Mouse (Mus musculus) CH12.LX (cell line): ENCODE measurements around the gene Sh2b1. TPM values are rescaled to one million over a fixed set of nuclear protein-coding genes. Genes with fewer than 3 reads are reported as not detected.

ENCODE experiments used
- DNase-seq: peaks from one replicate; pipeline ENCODE4 v3.0.0-alpha.2; 2013; ENCODE audit errors: extremely low read depth
- H3K27ac ChIP-seq: 2 replicates; pipeline ENCODE4 v1.5.1; 2012; ENCODE audit warnings: low read depth, mild to moderate bottlenecking, control low read depth, moderate library complexity; ENCODE audit not compliant: insufficient read depth
- H3K27me3 ChIP-seq: replicated peaks from 2 replicates; pipeline ENCODE3; 2012; ENCODE audit warnings: inconsistent platforms
- H3K36me3 ChIP-seq, 2 experiments: replicated peaks in 1 of 2; 2 replicates each; pipeline versions ENCODE3 to v1.6.1; 2012; ENCODE audit warnings: inconsistent platforms in 1 of 2, low read length in 1 of 2, mild to moderate bottlenecking in 1 of 2, mixed read lengths in 1 of 2, moderate library complexity in 1 of 2; ENCODE audit not compliant: control insufficient read depth in 1 of 2, insufficient read depth in 1 of 2
- H3K4me1 ChIP-seq, 2 experiments: 2 replicates each; pipeline ENCODE4 v1.6.1; 2012; ENCODE audit warnings: inconsistent platforms in 1 of 2, moderate library complexity in 1 of 2; ENCODE audit not compliant: insufficient read depth in 2 of 2, control insufficient read depth in 1 of 2
- H3K4me2 ChIP-seq: 2 replicates; pipeline ENCODE4 v1.6.1; 2012; ENCODE audit warnings: low read depth, mild to moderate bottlenecking, control low read depth; ENCODE audit not compliant: poor library complexity, insufficient read depth, severe bottlenecking
- H3K4me3 ChIP-seq, 3 experiments: fragments of 150-350 bp in 1 of 3; sonication (generic) in 1 of 3; replicated peaks in 1 of 3; 2 replicates each; pipeline versions ENCODE3 to v1.5.1; 2011 to 2012; ENCODE audit warnings: low read depth in 2 of 3, low read length in 2 of 3, mild to moderate bottlenecking in 2 of 3, moderate library complexity in 2 of 3, control low read depth in 1 of 3, improper control_type of control experiment in 1 of 3, inconsistent platforms in 1 of 3, mixed read lengths in 1 of 3; ENCODE audit not compliant: poor library complexity in 1 of 3
- H3K79me2 ChIP-seq: replicated peaks from 2 replicates; pipeline ENCODE4 v1.6.1; 2012; ENCODE audit warnings: mild to moderate bottlenecking, moderate library complexity; ENCODE audit not compliant: control insufficient read depth, poor library complexity, insufficient read depth, severe bottlenecking; ENCODE audit errors: extremely low read depth
- H3K9ac ChIP-seq: 2 replicates; pipeline ENCODE4 v1.6.1; 2012; ENCODE audit warnings: low read depth, mild to moderate bottlenecking, control low read depth, moderate library complexity; ENCODE audit not compliant: insufficient read depth
- H3K9me3 ChIP-seq: replicated peaks from 2 replicates; pipeline ENCODE3; 2012; ENCODE audit warnings: low read length, inconsistent platforms, mixed read lengths
- BHLHE40 ChIP-seq: IDR thresholded peaks from 2 replicates; pipeline ENCODE4 v1.6.1; 2011; ENCODE audit warnings: mild to moderate bottlenecking, low read depth, low read length, improper control_type of control experiment
- CTCF ChIP-seq, 2 experiments: IDR thresholded peaks in 1 of 2; conservative IDR thresholded peaks in 1 of 2; 2 replicates each; pipeline ENCODE4 v1.5.1; 2011 to 2012; ENCODE audit warnings: low read depth in 2 of 2, low read length in 2 of 2, improper control_type of control experiment in 1 of 2, inconsistent platforms in 1 of 2, mild to moderate bottlenecking in 1 of 2, moderate library complexity in 1 of 2
- EP300 ChIP-seq: IDR thresholded peaks from 2 replicates; pipeline ENCODE4 v1.6.1; 2011; ENCODE audit warnings: low read length, improper control_type of control experiment
- GABPA ChIP-seq: IDR thresholded peaks from 2 replicates; pipeline ENCODE4 v1.6.1; 2012; ENCODE audit warnings: low read depth, low read length, improper control_type of control experiment, inconsistent platforms; ENCODE audit not compliant: insufficient replicate concordance
- JUND ChIP-seq: conservative IDR thresholded peaks from 2 replicates; pipeline ENCODE4 v1.6.1; 2011; ENCODE audit warnings: low read depth, low read length, improper control_type of control experiment
- MAZ ChIP-seq: IDR thresholded peaks from 2 replicates; pipeline ENCODE4 v1.6.1; 2012; ENCODE audit warnings: low read depth, mild to moderate bottlenecking, inconsistent platforms, low read length, improper control_type of control experiment, moderate library complexity
- MXI1 ChIP-seq: IDR thresholded peaks from 2 replicates; pipeline ENCODE4 v1.6.1; 2011; ENCODE audit warnings: mild to moderate bottlenecking, low read depth, low read length, improper control_type of control experiment
- NELFE ChIP-seq: IDR thresholded peaks from 2 replicates; pipeline ENCODE4 v1.6.1; 2011; ENCODE audit warnings: low read depth, low read length, improper control_type of control experiment
- NRF1 ChIP-seq: IDR thresholded peaks from 2 replicates; pipeline ENCODE4 v1.6.1; 2014; ENCODE audit warnings: low read depth, mild to moderate bottlenecking, inconsistent platforms, low read length, improper control_type of control experiment, moderate library complexity
- PAX5 ChIP-seq: IDR thresholded peaks from 2 replicates; pipeline ENCODE4 v1.6.1; 2012; ENCODE audit warnings: low read length, inconsistent platforms, mixed read lengths
- RAD21 ChIP-seq: IDR thresholded peaks from 2 replicates; pipeline ENCODE4 v1.6.1; 2011; ENCODE audit warnings: low read depth, mild to moderate bottlenecking, low read length, improper control_type of control experiment, moderate library complexity
- RCOR1 ChIP-seq: conservative IDR thresholded peaks from 2 replicates; pipeline ENCODE4 v1.6.1; 2012; ENCODE audit warnings: low read depth, mild to moderate bottlenecking, inconsistent platforms, low read length, improper control_type of control experiment
- SMC3 ChIP-seq: IDR thresholded peaks from 2 replicates; pipeline ENCODE4 v1.6.1; 2011; ENCODE audit warnings: low read depth, low read length, improper control_type of control experiment
- TBP ChIP-seq: conservative IDR thresholded peaks from 2 replicates; pipeline ENCODE4 v1.6.1; 2011; ENCODE audit warnings: low read depth, low read length, improper control_type of control experiment
- USF1 ChIP-seq: IDR thresholded peaks from 2 replicates; pipeline ENCODE4 v1.6.1; 2014; ENCODE audit warnings: low read depth, mild to moderate bottlenecking, inconsistent platforms, low read length, improper control_type of control experiment
- USF2 ChIP-seq: conservative IDR thresholded peaks from 2 replicates; pipeline ENCODE4 v1.6.1; 2011; ENCODE audit warnings: low read depth, low read length, improper control_type of control experiment
- ZKSCAN1 ChIP-seq: IDR thresholded peaks from 2 replicates; pipeline ENCODE4 v1.6.1; 2012; ENCODE audit warnings: low read depth, inconsistent platforms, low read length, improper control_type of control experiment, borderline replicate concordance
- ZMIZ1 ChIP-seq: IDR thresholded peaks from 2 replicates; pipeline ENCODE4 v1.6.1; 2012; ENCODE audit warnings: low read depth, mild to moderate bottlenecking, inconsistent platforms, low read length, improper control_type of control experiment
- ZNF384 ChIP-seq: IDR thresholded peaks from 2 replicates; pipeline ENCODE4 v1.6.1; 2012; ENCODE audit warnings: low read depth, low read length, improper control_type of control experiment, inconsistent platforms
- dilution Hi-C: fragments of 300-500 bp; cut with MboI; formaldehyde crosslinking; loops from 2 replicates; pipeline ENCODE4 v1.14.3; 2020; ENCODE audit warnings: low sequenced_read_pairs; ENCODE audit not compliant: extremely low pct_unique_long_range_greater_than_20kb, extremely low pct_ligation_motif_present
- in situ Hi-C: fragments of 300-500 bp; cut with MboI; formaldehyde crosslinking; loops from 3 replicates; pipeline ENCODE4 v1.14.3; 2019; ENCODE audit warnings: low sequenced_read_pairs, low pct_ligation_motif_present, low pct_unique_long_range_greater_than_20kb, mixed read lengths
- polyA plus RNA-seq: library from polyadenylated mRNA; unstranded; fragments of >175 nt; gene quantifications from 2 replicates; pipeline ENCODE4 v1.2.1, GENCODE M21; 2012; ENCODE audit warnings: low read depth; ENCODE audit not compliant: insufficient read length
- total RNA-seq, 2 experiments: library from RNA; depleted of rRNA; stranded (reverse); fragments of 300-350 nt in 1 of 2; fragments of >200 nt in 1 of 2; gene quantifications; 2 replicates each; pipeline ENCODE4 v1.2.3; 2012 to 2014

The Sh2b1 gene
- total and polyA plus RNA-seq, 3 experiments, result 5.2 to 31.3 (median 13.4) TPM

- Histone ChIP-seq H3K4me3 (no peak overlapping the region), H3K27me3 (no peaks in the 10 kb centered on the region), H3K4me2 (no peak overlapping the region), H3K27ac (no peak overlapping the region), H3K79me2 (no peaks in the 10 kb centered on the region), H3K9me3 (no peaks in the 10 kb centered on the region), H3K36me3 (peaks cover 0 to 11% of the 10 kb centered on the region in 2 experiments), H3K9ac (no peak overlapping the region), H3K4me1 (peaks cover 7 to 26% of the 10 kb centered on the region in 2 experiments)
- DNase-seq, result no peak
- in situ Hi-C loops, result no loop called here
- TF ChIP-seq MAZ (no peak), SMC3 (no peak), RCOR1 (no peak), GABPA (no peak), JUND (no peak), TBP (no peak), ZNF384 (no peak), CTCF (conservative IDR thresholded peaks at IDR 0.05 in 1 of 2, IDR thresholded peaks at IDR 0.05 in 1 of 2; ENCODE audit: low read depth in 2 of 2, low read length in 2 of 2) (no peak), RAD21 (no peak), BHLHE40 (no peak), ZKSCAN1 (no peak), USF2 (no peak), NRF1 (no peak), EP300 (no peak), USF1 (no peak), MXI1 (no peak), NELFE (no peak)
- dilution Hi-C loops, result no loop called here
Observed at GRCm38 (mm10) chr7:126458225-126458624, 17.0 kb downstream of the Sh2b1 start.

GRCm38 (mm10) chr7:126456382-126457266, 18.6 kb downstream of the Sh2b1 start:
- Histone ChIP-seq H3K36me3 (peaks cover 0 to 16% of the 10 kb centered on the region in 2 experiments), H3K27ac (no peak overlapping the region), H3K4me1 (peaks cover 13 to 31% of the 10 kb centered on the region in 2 experiments), H3K27me3 (no peaks in the 10 kb centered on the region), H3K9me3 (no peaks in the 10 kb centered on the region), H3K79me2 (no peaks in the 10 kb centered on the region), H3K9ac (no peak overlapping the region), H3K4me3 (no peak overlapping the region), H3K4me2 (no peak overlapping the region)
- dilution Hi-C loops, result no loop called here
- DNase-seq, result no peak
- TF ChIP-seq ZMIZ1 (no peak), PAX5 (no peak)
- in situ Hi-C loops, result no loop called here
